ENCODE assay signal across 20 mouse cellular contexts in genomic region chr5:80551673-80552072, GRCm38 (mm10).
"Had no signal": no experiment of that assay in that cellular context is flagged by ENCODE, and none has a peak within 500 bp of the region (broad histone marks: within the 10 kb centered on the region; RNA-seq: fewer than 3 reads in every experiment).

No protein-coding gene starts in this region.

- H3K9ac ChIP-seq: kidney, embryonic 15.5 days; limb, embryonic 13.5 days; liver, embryonic 13.5 days; neural tube, embryonic 13.5 days had no signal

- H3K27ac ChIP-seq: kidney, embryonic 15.5 days; layer of hippocampus, adult 2 months; limb, embryonic 10.5 days; limb, embryonic 13.5 days; liver, embryonic 13.5 days; neural tube, embryonic 13.5 days had no signal

- H3K27me3 ChIP-seq: kidney, embryonic 15.5 days; limb, embryonic 13.5 days; liver, embryonic 13.5 days; neural tube, embryonic 13.5 days had no signal

- H3K4me1 ChIP-seq: kidney, embryonic 15.5 days; limb, embryonic 10.5 days; limb, embryonic 13.5 days; liver, embryonic 13.5 days; neural tube, embryonic 13.5 days had no signal

- H3K4me3 ChIP-seq: kidney, embryonic 15.5 days; layer of hippocampus, adult 2 months; limb, embryonic 10.5 days; limb, embryonic 13.5 days; liver, embryonic 13.5 days; neural tube, embryonic 13.5 days had no signal

- H3K9me3 ChIP-seq: kidney, embryonic 15.5 days; limb, embryonic 10.5 days; limb, embryonic 13.5 days; liver, embryonic 13.5 days; neural tube, embryonic 13.5 days had no signal

- H3K36me3 ChIP-seq: kidney, embryonic 15.5 days; limb, embryonic 10.5 days; limb, embryonic 13.5 days; liver, embryonic 13.5 days; neural tube, embryonic 13.5 days had no signal

- DNase-seq: kidney, adult 11 months; kidney, adult 8-10 months; kidney, postnatal 14 days; layer of hippocampus, adult 9-11 months; liver; liver, embryonic 13.5 days; lung, adult 2 months; lung, postnatal 14 days; lung, postnatal 4 days; midbrain, embryonic 14.5 days; retina, postnatal 1 day; spleen, adult 18-20 months; thymus, adult 18-20 months; thymus, postnatal 36 days had no signal

- H3K4me2 ChIP-seq: kidney, embryonic 15.5 days; limb, embryonic 13.5 days; liver, embryonic 13.5 days; midbrain, embryonic 11.5 days; neural tube, embryonic 13.5 days had no signal
